Mouse (Mus musculus) right cerebral cortex, postnatal 25 days (tissue): Measurements from ENCODE around the gene H2al1a.

Experiments used
- DNase-seq: peaks from one replicate; pipeline ENCODE4 v3.0.0; 2022

Gene H2al1a

DNA sequence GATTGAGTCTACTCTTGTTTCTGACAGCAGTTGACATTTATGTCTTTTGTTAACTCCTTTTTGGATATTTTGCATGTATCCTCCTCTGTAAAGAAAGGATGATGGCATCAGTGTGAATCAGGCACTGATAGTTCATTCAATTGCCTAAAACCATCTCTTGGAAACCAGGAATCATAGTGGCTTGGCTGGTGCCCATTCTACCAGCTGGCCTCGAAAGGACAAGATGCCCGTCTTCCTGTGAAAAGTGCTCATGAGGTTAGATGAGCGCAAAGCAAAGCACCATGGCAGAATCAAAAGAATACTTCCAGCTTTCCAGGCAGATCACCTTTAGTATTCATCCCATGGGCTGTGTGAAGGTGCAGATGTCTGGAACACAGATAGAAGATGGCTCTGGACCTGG is 47.7 kb downstream of the H2al1a start:
- DNase-seq: no peak
